ENCODE assay signal across 1 mouse cellular context in the genomic region with DNA sequence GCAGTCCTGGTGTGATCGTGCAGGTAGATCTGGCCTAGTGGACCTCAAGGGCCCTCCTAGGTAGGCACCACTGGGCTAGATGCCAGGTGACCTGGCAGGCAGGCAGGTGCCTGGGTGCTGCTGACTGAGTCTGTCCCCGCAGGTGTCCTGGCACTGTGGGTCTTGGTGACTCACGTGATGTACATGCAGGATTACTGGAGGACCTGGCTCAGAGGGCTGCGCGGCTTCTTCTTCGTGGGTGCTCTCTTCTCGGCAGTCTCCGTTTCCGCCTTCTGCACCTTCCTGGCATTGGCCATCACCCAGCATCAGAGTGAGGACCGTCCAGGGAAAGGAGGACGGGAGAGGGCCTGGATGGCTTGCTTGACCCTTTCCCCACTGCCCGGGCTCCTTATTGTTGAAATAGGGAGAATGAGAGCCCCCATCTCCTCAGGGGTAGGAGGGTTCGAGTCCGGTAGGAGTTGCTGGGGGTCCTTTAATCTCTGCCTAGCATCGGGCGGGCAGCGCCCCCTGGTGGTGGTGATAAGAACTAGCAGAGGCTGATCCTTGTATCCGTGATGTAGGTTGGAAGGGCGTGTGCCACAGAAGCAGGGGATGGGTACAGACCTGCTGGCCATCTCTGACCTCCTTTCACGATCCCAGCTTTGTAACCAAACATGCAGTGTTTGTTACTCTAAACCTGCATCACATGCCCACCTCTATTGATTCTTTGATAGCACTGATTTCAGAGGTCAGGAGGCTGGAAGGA.
TF ChIP-seq lines count a peak whose summit lies in the region.

No protein-coding gene starts in this region.

TF ChIP-seq in CH12.LX, 34 proteins besides CTCF, POLR2A, EP300 and RAD21:
- TF ChIP-seq GABPA (IDR thresholded peaks at IDR 0.05; ENCODE audit: insufficient replicate concordance, low read depth, low read length) (no peak), SMC3 (IDR thresholded peaks at IDR 0.05; ENCODE audit: low read depth, low read length) (peak; percentile 64), CHD2 (IDR thresholded peaks at IDR 0.05; ENCODE audit: low read length) (no peak), ETS1 (conservative IDR thresholded peaks at IDR 0.05; ENCODE audit: low read depth, low read length) (no peak)
